Mouse (Mus musculus) kidney, postnatal 10 days (tissue): Measurements from ENCODE around the gene Gm6337.
"Not testable (repeated sequence)": the region's sequence is repeated elsewhere in the genome, so short reads cannot be mapped to it uniquely, and the experiment has no call there.

ENCODE experiments used
- DNase-seq: peaks from one replicate; pipeline ENCODE4 v3.0.0; 2021; ENCODE audit warnings: mixed read lengths

Gene Gm6337

DNA sequence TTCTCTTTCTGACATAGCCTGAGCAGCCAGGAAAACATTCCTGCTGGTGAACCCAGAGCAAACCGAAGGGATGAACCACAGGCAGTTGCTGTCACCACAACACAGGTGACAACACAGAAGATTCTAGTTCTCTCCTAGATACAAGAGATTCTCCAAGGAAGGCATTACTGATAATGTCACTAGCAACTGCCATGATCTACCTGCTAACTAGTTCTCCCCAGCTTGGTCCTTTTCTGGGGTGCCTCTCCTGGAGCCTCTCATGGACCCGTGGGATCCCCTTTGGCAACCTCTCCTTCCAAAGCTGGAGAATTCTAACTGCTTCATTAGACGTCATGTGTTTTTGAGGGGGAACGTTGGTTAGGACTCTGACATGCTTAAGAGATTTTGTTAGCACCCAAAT, at the start of gene Gm6337:
Gene Gm6337 (minus strand): TSS at position 101 of the 400 bp plus-strand sequence.
- DNase-seq, result not testable (repeated sequence)

DNA sequence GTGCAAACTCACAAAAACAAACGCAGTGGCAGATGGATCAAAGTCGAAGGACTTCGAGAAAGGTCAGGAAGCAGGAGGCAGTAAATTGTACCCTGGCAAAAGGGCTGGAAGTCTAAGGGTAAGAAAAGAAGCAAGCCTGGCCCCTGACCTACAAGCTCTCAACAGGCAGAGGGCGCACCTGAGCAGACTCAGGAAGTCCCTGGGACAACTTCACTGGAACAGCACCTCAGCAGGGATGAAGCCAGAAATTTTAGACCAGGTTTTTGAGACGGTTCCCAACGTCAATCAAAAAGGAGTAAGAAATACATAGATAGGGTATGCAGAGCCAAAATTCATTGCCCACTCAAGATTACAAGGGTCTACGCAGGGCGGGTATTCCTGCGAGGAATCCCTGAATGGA, 49.4 kb upstream of the Gm6337 start:
- DNase-seq, result not testable (repeated sequence)

DNA sequence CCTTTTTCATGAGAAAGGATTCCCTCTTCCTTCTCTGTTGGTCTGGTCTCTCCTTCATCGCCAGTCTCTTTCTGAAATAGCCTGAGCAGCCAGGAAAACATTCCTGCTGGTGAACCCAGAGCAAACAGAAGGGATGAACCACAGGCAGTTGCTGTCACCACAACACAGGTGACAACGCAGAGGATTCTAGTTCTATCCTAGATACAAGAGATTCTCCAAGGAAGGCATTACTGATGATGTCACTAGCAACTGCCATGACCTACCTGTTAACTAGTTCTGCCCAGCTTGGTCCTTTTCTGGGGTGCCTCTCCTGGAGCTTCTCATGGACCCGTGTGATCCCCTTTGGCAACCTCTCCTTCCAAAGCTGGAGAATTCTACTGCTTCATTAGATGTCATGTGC, 35.8 kb upstream of the Gm6337 start, which contains the start of gene Gm8206:
Gene Gm8206 (minus strand): TSS at position 101 of the 400 bp plus-strand sequence.
- DNase-seq, result not testable (repeated sequence)
